Mouse (Mus musculus): ENCODE measurements at regions not wholly inside any gene's neighbourhood (a gene's known extent, or its start where the extent isn't known, plus 50 kb on each side); places are given as distances from the start of the nearest gene placed in this dataset.
A peak's percentile ranks its signal among the peaks of the same experiment; 100 is the strongest.

DNA sequence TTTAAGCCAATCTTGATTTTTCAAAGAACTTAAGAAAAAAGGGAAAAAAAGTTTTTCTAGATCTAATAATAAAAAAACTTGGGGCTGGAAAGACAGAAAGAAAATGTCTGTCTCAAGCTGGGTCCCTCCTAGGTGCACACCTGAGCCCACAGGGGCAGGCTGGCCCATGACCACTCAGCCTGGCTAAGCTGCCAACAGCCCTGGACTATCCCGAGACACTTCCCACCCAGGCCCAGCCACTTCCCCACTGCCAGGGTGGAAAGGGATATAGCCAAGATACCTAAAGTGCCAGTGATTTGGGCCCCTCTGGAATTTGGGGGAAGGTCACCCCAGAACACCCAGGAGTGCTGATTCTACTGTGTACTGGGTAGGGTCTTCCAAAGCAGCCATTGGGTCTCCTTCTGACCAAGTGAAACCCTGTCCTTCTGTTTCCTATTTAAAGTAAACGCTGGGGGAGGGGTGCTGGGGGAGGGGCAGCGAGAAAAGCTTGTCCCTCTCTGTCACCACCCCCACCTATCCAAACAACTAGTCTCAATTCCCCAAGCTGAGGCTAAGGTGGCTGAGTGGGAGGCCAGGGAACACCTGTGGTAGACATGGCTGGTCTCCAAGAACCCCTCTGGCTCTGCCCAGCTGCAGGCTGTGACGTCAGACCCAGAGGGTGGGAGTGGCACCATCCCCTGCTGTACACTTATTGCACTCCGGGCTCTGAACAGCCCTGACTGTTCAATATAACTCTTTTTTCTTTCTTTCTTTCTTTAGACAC is 62.6 kb downstream of the Mcfd2 start:
- CTCF ChIA-PET, result interaction anchor here (1.5 to 2.3 kb wide), 3 partner anchors 28 to 158 kb away, joined by 6 to 7 read pairs (median 7); no protein-coding TSS in a partner anchor
- no peaks in the 10 kb centered on the region for H3K27me3 ChIP-seq
- no peak for TF ChIP-seq CTCF (IDR thresholded peaks at IDR 0.05)
- DNase-seq (ENCODE audit: low read depth, low spot score) (no peak), ATAC-seq (no peak)
- in situ Hi-C loops (cut with MboI; ENCODE audit: low pct_unique_long_range_greater_than_20kb), result no loop called here
- POLR2A ChIA-PET, result interaction anchor here (0.8 to 0.9 kb wide), 2 partner anchors 56 to 94 kb away, joined by 3 read pairs; no protein-coding TSS in a partner anchor

DNA sequence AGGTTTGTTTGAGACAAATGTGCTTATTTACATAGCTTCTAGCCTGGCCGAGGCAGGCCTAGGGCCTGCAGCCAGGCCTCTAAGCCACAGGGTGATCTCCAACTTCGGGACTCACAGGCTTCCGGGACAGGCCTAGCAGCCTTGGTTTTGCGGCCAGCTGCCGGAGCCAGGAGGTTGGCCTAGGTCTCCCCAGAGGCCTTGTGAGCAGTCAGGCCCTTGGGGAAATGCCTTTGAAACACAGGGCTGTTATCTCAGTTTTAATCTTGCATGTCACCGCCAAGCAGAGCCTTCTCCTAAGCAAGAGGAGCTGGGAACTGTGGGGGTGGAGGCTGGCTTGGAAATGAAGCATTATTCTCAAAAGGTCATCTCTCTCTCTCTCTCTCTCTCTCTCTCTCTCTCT is 63.2 kb downstream of the Mcfd2 start:
- ChIA-PET POLR2A (interaction anchor here (0.9 to 1.7 kb wide), 2 partner anchors 56 to 95 kb away, joined by 3 to 5 read pairs; partner anchors contain the start of gene Socs5), CTCF (no interaction called here)
- TF ChIP-seq CTCF (IDR thresholded peaks at IDR 0.05), result no peak
- ATAC-seq, result peak; percentile 63
- DNase-seq (ENCODE audit: low read depth, low spot score), result no peak
- no peaks in the 10 kb centered on the region for H3K27me3 ChIP-seq
- in situ Hi-C loops (cut with MboI; ENCODE audit: low pct_unique_long_range_greater_than_20kb), result no loop called here

DNA sequence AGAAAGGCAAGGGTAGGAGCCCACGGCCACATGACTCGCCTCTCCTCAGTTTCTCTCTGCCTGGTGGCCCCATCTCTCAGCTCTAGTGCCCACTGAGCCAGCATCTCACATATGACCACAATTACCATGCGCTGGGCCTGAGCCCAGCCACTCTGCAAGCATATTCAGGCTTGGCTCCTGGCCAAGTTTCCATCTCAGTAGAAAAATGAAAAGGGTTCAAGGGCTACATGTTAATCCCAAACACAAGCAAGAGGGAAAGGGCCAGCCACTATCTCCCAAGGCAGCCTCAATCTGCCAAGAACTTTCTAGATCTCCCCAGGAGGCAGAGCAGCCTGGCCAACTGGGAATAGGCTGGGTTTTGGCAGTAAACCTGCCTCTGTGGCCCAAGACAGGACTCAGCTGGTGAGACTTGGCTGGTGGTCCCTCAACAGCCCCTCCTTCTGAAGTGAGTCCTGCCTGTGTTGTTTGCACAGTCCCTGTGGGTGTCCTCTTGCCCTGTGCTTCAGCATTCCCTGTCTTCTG is 65.0 kb downstream of the Mcfd2 start:
- POLR2A ChIA-PET, result interaction anchor here (1.7 kb wide), 1 partner anchor 94 kb away, joined by 5 read pairs; the partner anchor contains the start of gene Socs5
- no peaks in the 10 kb centered on the region for H3K27me3 ChIP-seq
- in situ Hi-C loops (cut with MboI; ENCODE audit: low pct_unique_long_range_greater_than_20kb), result no loop called here
- TF ChIP-seq CTCF (IDR thresholded peaks at IDR 0.05), result no peak
- CTCF ChIA-PET, result interaction anchor here (0.8 kb wide), 1 partner anchor 20 kb away, joined by 3 read pairs; no protein-coding TSS in a partner anchor
- ATAC-seq (no peak), DNase-seq (ENCODE audit: low read depth, low spot score) (peak; percentile 87)

DNA sequence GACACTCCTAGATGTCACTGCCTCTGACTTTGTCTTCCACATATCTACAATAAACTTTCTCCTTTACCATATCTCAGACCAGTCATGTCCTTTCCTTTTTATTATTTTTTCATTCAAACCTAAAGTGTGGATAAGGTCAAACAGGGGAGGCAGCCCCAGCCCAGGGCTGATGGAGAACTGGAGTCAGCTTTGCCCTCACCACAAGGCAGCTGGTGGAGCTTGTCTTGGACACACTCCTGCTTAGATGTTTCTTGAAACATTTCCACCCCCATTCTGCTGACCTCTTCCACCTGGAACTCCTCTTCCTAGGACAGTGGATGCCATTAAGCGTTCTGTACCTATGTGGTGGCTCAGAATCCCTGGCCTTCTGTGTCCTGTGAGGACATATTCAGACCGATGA is 65.6 kb downstream of the Mcfd2 start:
- CTCF ChIA-PET, result no interaction called here
- POLR2A ChIA-PET, result no interaction called here
- ATAC-seq (no peak), DNase-seq (ENCODE audit: low read depth, low spot score) (no peak)
- no peaks in the 10 kb centered on the region for H3K27me3 ChIP-seq
- no peak for TF ChIP-seq CTCF (IDR thresholded peaks at IDR 0.05)
- in situ Hi-C loops (cut with MboI; ENCODE audit: low pct_unique_long_range_greater_than_20kb), result no loop called here

DNA sequence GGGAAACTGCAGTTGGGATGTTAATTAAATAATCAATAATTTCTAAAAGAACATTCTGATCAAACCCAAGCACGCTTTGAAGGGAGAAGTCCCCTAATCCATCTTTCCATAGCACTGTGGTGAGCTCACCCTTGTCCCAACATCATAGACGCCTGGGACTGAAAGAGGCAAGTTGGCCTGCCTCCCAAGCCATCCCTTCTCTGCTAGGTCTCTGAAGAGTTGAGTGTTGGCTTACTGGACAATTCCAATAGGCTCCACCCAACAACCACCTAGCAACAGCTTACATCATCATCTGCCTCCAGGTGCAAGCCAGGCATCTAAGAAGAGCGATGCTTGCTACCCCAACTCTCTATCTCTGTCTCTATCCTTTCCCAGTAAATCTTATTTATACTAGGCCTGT is 66.6 kb downstream of the Mcfd2 start:
- CTCF ChIA-PET, result no interaction called here

DNA sequence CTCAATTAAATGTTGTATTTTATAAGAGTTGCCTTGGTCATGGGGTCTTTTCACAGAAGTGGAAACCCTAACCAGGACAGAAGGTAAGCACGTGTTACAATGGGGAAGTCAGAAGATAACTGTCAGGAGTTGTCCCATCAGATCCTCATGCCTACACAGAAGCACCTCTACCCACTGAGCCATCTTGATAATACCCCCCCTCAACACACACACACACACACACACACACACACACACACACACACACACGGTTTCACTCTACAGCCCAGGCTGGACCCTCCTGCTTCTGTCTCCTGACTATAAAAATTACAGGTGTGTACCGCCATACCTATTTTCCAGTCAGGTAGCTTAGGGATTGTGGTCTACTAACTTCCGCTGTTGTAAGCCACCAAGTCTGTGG is 68.3 kb downstream of the Mcfd2 start:
- in situ Hi-C loops (cut with MboI; ENCODE audit: low pct_unique_long_range_greater_than_20kb), result no loop called here
- DNase-seq (ENCODE audit: low read depth, low spot score), result no peak
- no peak for TF ChIP-seq CTCF (IDR thresholded peaks at IDR 0.05)
- CTCF ChIA-PET, result no interaction called here
- POLR2A ChIA-PET, result no interaction called here
- ATAC-seq, result no peak
- H3K27me3 ChIP-seq, result no peaks in the 10 kb centered on the region

More for the DNA sequence above, 66.6 kb downstream of the Mcfd2 start:
- DNase-seq (ENCODE audit: low read depth, low spot score), result no peak
- in situ Hi-C loops (cut with MboI; ENCODE audit: low pct_unique_long_range_greater_than_20kb), result no loop called here
- no peak for ATAC-seq
- H3K27me3 ChIP-seq, result no peaks in the 10 kb centered on the region
- TF ChIP-seq CTCF (IDR thresholded peaks at IDR 0.05), result no peak
- POLR2A ChIA-PET, result no interaction called here

DNA sequence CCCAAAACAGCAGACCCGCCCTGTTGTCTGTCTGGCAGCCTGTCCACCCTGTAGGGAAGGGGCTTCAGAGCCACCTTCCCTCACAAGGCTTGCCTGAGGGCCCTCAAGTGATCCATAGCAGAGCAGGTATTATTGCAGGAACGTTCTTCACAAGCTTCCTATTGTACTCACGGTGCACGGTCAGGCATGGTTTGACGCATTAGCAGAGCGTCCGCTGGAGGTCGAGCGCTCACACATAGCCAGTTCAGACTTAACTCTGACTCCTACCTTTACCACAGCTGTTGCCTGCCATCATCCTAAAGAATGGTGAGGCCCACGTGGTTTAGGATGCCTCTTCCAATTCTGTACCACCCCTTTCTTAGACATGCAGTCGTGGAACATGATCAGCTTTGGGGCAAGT is 71.1 kb downstream of the Mcfd2 start:
- POLR2A ChIA-PET, result interaction anchor here (1.3 kb wide), 1 partner anchor 12 kb away, joined by 3 read pairs; no protein-coding TSS in a partner anchor
- DNase-seq (ENCODE audit: low read depth, low spot score) (no peak), ATAC-seq (no peak)
- CTCF ChIA-PET, result no interaction called here
- TF ChIP-seq CTCF (IDR thresholded peaks at IDR 0.05), result no peak
- H3K27me3 ChIP-seq, result no peaks in the 10 kb centered on the region
- in situ Hi-C loops (cut with MboI; ENCODE audit: low pct_unique_long_range_greater_than_20kb), result no loop called here

DNA sequence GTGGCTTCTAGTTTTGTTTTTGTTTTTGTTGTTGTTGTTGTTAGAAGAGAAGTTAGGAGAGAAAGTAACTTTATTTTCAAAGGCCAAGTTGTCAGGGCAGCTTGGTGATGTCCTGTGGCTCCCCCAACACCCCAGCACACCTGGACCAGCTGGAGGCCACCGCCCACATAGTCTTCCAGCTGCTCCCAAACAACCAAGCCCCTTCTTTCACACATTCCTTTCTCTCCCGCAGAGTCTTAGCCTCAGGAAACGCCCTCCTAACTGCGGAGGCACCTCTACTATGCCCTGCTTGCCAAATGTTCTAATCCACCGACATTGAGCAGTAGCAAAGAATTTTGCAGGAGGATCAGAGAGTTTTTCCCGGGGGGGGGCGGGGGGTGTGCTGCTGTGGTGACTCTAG is 72.3 kb downstream of the Mcfd2 start:
- DNase-seq (ENCODE audit: low read depth, low spot score), result no peak
- ChIA-PET CTCF (no interaction called here), POLR2A (interaction anchor here (0.6 to 0.8 kb wide), 2 partner anchors 19 to 36 kb away, joined by 3 to 4 read pairs; no protein-coding TSS in a partner anchor)
- no peaks in the 10 kb centered on the region for H3K27me3 ChIP-seq
- no peak for TF ChIP-seq CTCF (IDR thresholded peaks at IDR 0.05)
- in situ Hi-C loops (cut with MboI; ENCODE audit: low pct_unique_long_range_greater_than_20kb), result no loop called here
- no peak for ATAC-seq

DNA sequence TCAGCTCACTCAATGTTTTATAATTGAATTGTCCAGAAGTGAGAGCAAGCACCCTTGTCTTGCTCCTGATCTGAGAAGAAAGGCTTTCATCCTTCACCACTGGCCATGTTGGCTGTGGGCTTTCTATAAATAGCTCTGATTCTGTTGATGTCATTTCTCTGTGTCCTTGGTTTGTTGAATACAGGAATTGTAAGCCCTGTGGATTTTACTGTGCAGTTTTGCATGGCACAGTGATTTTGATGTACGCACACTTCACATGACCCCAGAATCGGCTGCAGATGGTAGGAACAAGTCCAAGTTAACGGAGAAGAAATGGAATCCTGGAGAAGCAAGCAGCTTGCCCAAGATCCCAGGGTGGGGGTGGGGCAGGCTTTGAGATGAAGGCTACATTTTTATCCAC is 76.1 kb downstream of the Mcfd2 start:
- no peak for TF ChIP-seq CTCF (IDR thresholded peaks at IDR 0.05)
- H3K27me3 ChIP-seq, result no peaks in the 10 kb centered on the region
- ChIA-PET CTCF (no interaction called here), POLR2A (interaction anchor here (0.7 to 0.9 kb wide), 4 partner anchors 12 to 59 kb away, joined by 3 read pairs; no protein-coding TSS in a partner anchor)
- ATAC-seq (peak; percentile 72), DNase-seq (ENCODE audit: low read depth, low spot score) (no peak)
- in situ Hi-C loops (cut with MboI; ENCODE audit: low pct_unique_long_range_greater_than_20kb), result no loop called here
